Mouse (Mus musculus): ENCODE measurements at regions not wholly inside any gene's neighbourhood (a gene's known extent, or its start where the extent isn't known, plus 50 kb on each side); places are given as distances from the start of the nearest gene placed in this dataset.

- TF ChIP-seq POLR2A (IDR thresholded peaks at IDR 0.05; ENCODE audit: insufficient read depth, low read length): no peak
- no peak for TF ChIP-seq CTCF (IDR thresholded peaks at IDR 0.05; ENCODE audit: low read depth, low read length)
- no peak for TF ChIP-seq EP300 (IDR thresholded peaks at IDR 0.05; ENCODE audit: insufficient read depth, low read depth, low read length)
- H3K27ac ChIP-seq (ENCODE audit: insufficient read depth, low read length): no peak overlapping the region
- no peak overlapping the region for H3K4me3 ChIP-seq (ENCODE audit: low read depth, low read length)
- no peaks in the 10 kb centered on the region for H3K27me3 ChIP-seq (ENCODE audit: control insufficient read depth, insufficient read depth, low read length, poor library complexity, severe bottlenecking)
- H3K36me3 ChIP-seq (ENCODE audit: control insufficient read depth, insufficient read depth, low read length, poor library complexity, severe bottlenecking): no peaks in the 10 kb centered on the region
- H3K9me3 ChIP-seq (replicated peaks; ENCODE audit: control insufficient read depth, insufficient read depth, low read length, poor library complexity, severe bottlenecking): no peaks in the 10 kb centered on the region
- H3K9ac ChIP-seq (ENCODE audit: low read depth, poor library complexity, severe bottlenecking): no peak overlapping the region
- no peaks in the 10 kb centered on the region for H3K4me1 ChIP-seq (ENCODE audit: control insufficient read depth, insufficient read depth, low read length)
Measured at GRCm38 (mm10) chr10:99416896-99417479, 154.0 kb downstream of the Dusp6 start.

GRCm38 (mm10) chr10:99417591-99417990, 154.6 kb downstream of the Dusp6 start:
- H3K9me3 ChIP-seq (replicated peaks; ENCODE audit: control insufficient read depth, insufficient read depth, low read length, poor library complexity, severe bottlenecking): no peaks in the 10 kb centered on the region
- no peaks in the 10 kb centered on the region for H3K4me1 ChIP-seq (ENCODE audit: control insufficient read depth, insufficient read depth, low read length)
- no peak overlapping the region for H3K27ac ChIP-seq (ENCODE audit: insufficient read depth, low read length)
- no peak overlapping the region for H3K4me3 ChIP-seq (ENCODE audit: low read depth, low read length)
- 0 out of 2 replicates have a peak, but pooled peaks have one; percentile 5 for TF ChIP-seq EP300 (IDR thresholded peaks at IDR 0.05; ENCODE audit: insufficient read depth, low read depth, low read length)
- TF ChIP-seq POLR2A (IDR thresholded peaks at IDR 0.05; ENCODE audit: insufficient read depth, low read length): no peak
- no peaks in the 10 kb centered on the region for H3K27me3 ChIP-seq (ENCODE audit: control insufficient read depth, insufficient read depth, low read length, poor library complexity, severe bottlenecking)
- no peaks in the 10 kb centered on the region for H3K36me3 ChIP-seq (ENCODE audit: control insufficient read depth, insufficient read depth, low read length, poor library complexity, severe bottlenecking)
- no peak overlapping the region for H3K9ac ChIP-seq (ENCODE audit: low read depth, poor library complexity, severe bottlenecking)

- Histone ChIP-seq H3K4me3 (ENCODE audit: low read depth, low read length) (no peak overlapping the region), H3K27ac (ENCODE audit: insufficient read depth, low read length) (no peak overlapping the region), H3K4me1 (ENCODE audit: control insufficient read depth, insufficient read depth, low read length) (no peaks in the 10 kb centered on the region), H3K27me3 (ENCODE audit: control insufficient read depth, insufficient read depth, low read length, poor library complexity, severe bottlenecking) (no peaks in the 10 kb centered on the region), H3K36me3 (ENCODE audit: control insufficient read depth, insufficient read depth, low read length, poor library complexity, severe bottlenecking) (no peaks in the 10 kb centered on the region), H3K9me3 (replicated peaks; ENCODE audit: control insufficient read depth, insufficient read depth, low read length, poor library complexity, severe bottlenecking) (no peaks in the 10 kb centered on the region), H3K9ac (ENCODE audit: low read depth, poor library complexity, severe bottlenecking) (no peak overlapping the region)
- TF ChIP-seq POLR2A (IDR thresholded peaks at IDR 0.05; ENCODE audit: insufficient read depth, low read length): no peak
- TF ChIP-seq EP300 (IDR thresholded peaks at IDR 0.05; ENCODE audit: insufficient read depth, low read depth, low read length): peak; percentile 69; the same call in 1 of the 2 replicates
Measured at GRCm38 (mm10) chr10:99418497-99418896, 155.5 kb downstream of the Dusp6 start.

GRCm38 (mm10) chr10:99419532-99419931, 156.5 kb downstream of the Dusp6 start:
- Histone ChIP-seq H3K27ac (ENCODE audit: insufficient read depth, low read length) (no peak overlapping the region), H3K36me3 (ENCODE audit: control insufficient read depth, insufficient read depth, low read length, poor library complexity, severe bottlenecking) (no peaks in the 10 kb centered on the region), H3K9me3 (replicated peaks; ENCODE audit: control insufficient read depth, insufficient read depth, low read length, poor library complexity, severe bottlenecking) (no peaks in the 10 kb centered on the region), H3K4me1 (ENCODE audit: control insufficient read depth, insufficient read depth, low read length) (no peaks in the 10 kb centered on the region), H3K27me3 (ENCODE audit: control insufficient read depth, insufficient read depth, low read length, poor library complexity, severe bottlenecking) (no peaks in the 10 kb centered on the region), H3K9ac (ENCODE audit: low read depth, poor library complexity, severe bottlenecking) (no peak overlapping the region), H3K4me3 (ENCODE audit: low read depth, low read length) (no peak overlapping the region)
- TF ChIP-seq CTCF (IDR thresholded peaks at IDR 0.05; ENCODE audit: low read depth, low read length) (no peak), EP300 (IDR thresholded peaks at IDR 0.05; ENCODE audit: insufficient read depth, low read depth, low read length) (no peak), POLR2A (IDR thresholded peaks at IDR 0.05; ENCODE audit: insufficient read depth, low read length) (no peak)

- Histone ChIP-seq H3K27ac (ENCODE audit: insufficient read depth, low read length) (no peak overlapping the region), H3K36me3 (ENCODE audit: control insufficient read depth, insufficient read depth, low read length, poor library complexity, severe bottlenecking) (no peaks in the 10 kb centered on the region), H3K27me3 (ENCODE audit: control insufficient read depth, insufficient read depth, low read length, poor library complexity, severe bottlenecking) (no peaks in the 10 kb centered on the region), H3K4me1 (ENCODE audit: control insufficient read depth, insufficient read depth, low read length) (no peaks in the 10 kb centered on the region), H3K9ac (ENCODE audit: low read depth, poor library complexity, severe bottlenecking) (no peak overlapping the region), H3K9me3 (replicated peaks; ENCODE audit: control insufficient read depth, insufficient read depth, low read length, poor library complexity, severe bottlenecking) (no peaks in the 10 kb centered on the region), H3K4me3 (ENCODE audit: low read depth, low read length) (no peak overlapping the region)
- TF ChIP-seq CTCF (IDR thresholded peaks at IDR 0.05; ENCODE audit: low read depth, low read length) (no peak), EP300 (IDR thresholded peaks at IDR 0.05; ENCODE audit: insufficient read depth, low read depth, low read length) (no peak), POLR2A (IDR thresholded peaks at IDR 0.05; ENCODE audit: insufficient read depth, low read length) (no peak)
Measured at GRCm38 (mm10) chr10:99423406-99423805, 160.4 kb downstream of the Dusp6 start.

GRCm38 (mm10) chr10:99425265-99425664, 162.2 kb downstream of the Dusp6 start:
- Histone ChIP-seq H3K27ac (ENCODE audit: insufficient read depth, low read length) (no peak overlapping the region), H3K4me1 (ENCODE audit: control insufficient read depth, insufficient read depth, low read length) (no peaks in the 10 kb centered on the region), H3K4me3 (ENCODE audit: low read depth, low read length) (no peak overlapping the region), H3K36me3 (ENCODE audit: control insufficient read depth, insufficient read depth, low read length, poor library complexity, severe bottlenecking) (no peaks in the 10 kb centered on the region), H3K9ac (ENCODE audit: low read depth, poor library complexity, severe bottlenecking) (no peak overlapping the region), H3K27me3 (ENCODE audit: control insufficient read depth, insufficient read depth, low read length, poor library complexity, severe bottlenecking) (no peaks in the 10 kb centered on the region), H3K9me3 (replicated peaks; ENCODE audit: control insufficient read depth, insufficient read depth, low read length, poor library complexity, severe bottlenecking) (no peaks in the 10 kb centered on the region)
- no peak for TF ChIP-seq POLR2A (IDR thresholded peaks at IDR 0.05; ENCODE audit: insufficient read depth, low read length)
- no peak for TF ChIP-seq CTCF (IDR thresholded peaks at IDR 0.05; ENCODE audit: low read depth, low read length)
- no peak for TF ChIP-seq EP300 (IDR thresholded peaks at IDR 0.05; ENCODE audit: insufficient read depth, low read depth, low read length)

Data from ES-Bruce4 (cell line).